Mouse (Mus musculus): ENCODE measurements at regions not wholly inside any gene's neighbourhood (a gene's known extent, or its start where the extent isn't known, plus 50 kb on each side); places are given as distances from the start of the nearest gene placed in this dataset.

GRCm38 (mm10) chr14:105632335-105632734, 264.3 kb downstream of the Spry2 start:
- no peak for DNase-seq (ENCODE audit: low spot score)

DNA sequence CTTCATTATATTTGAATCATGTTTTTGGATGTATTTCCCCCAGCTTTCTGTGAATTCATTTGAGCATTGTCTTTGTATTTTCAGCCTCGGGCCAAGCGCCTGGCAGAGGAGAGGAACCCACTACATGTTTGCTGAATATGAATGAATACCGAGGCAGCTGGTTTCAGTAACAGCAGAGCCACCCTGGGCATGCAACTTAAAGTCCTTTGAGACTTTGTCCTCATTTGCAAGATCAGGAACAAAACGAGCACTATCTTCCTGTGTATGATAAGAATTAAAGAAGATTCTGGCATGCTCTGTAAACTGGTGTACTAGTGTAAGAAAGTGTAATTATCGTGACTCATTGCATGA, 265.0 kb downstream of the Spry2 start:
- no peak for DNase-seq (ENCODE audit: low spot score)

- no peak for DNase-seq (ENCODE audit: low spot score)
Observed at GRCm38 (mm10) chr14:105630867-105631680, 265.5 kb downstream of the Spry2 start.

DNA sequence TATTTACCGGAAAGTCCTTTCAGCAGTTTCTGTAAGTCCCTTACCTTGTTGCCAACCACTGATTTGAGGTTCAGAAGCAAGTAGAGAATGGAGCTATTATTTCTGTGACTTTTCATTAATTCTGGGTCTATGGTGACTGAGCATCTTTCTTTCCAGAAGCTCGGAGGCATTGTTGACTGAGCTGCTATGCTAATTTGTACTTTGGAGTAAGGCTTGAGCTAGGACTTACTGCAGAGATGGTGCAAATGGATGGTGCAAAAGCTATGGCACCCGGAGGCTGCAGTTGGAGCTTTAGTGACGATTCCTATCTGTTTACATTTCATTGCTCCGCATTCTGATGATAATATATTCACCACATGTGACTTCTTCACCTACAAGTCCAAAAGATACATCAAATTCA, 266.2 kb downstream of the Spry2 start:
- DNase-seq (ENCODE audit: low spot score), result no peak

GRCm38 (mm10) chr14:105628673-105629072, 267.9 kb downstream of the Spry2 start:
- DNase-seq (ENCODE audit: low spot score), result no peak

DNA sequence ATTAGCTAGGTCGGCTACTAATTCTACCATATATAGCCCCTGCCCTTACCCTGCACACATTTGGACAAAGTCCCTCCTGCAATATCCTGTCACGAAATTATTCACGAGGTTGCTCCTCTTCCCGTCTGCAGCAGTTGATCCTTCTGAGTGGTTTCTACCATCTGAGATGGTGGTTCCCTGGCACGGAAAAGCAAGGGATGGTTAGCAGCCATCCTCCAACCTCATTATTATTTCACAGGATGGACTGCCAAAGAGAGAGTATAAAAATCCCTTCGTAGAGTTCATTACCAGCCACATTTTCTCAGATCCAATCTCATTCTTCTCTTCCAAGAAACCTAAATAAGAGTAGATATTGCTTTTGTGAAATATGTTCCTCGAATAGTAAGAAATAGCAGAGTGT, 272.2 kb downstream of the Spry2 start:
- no peak for DNase-seq (ENCODE audit: low spot score)

DNA sequence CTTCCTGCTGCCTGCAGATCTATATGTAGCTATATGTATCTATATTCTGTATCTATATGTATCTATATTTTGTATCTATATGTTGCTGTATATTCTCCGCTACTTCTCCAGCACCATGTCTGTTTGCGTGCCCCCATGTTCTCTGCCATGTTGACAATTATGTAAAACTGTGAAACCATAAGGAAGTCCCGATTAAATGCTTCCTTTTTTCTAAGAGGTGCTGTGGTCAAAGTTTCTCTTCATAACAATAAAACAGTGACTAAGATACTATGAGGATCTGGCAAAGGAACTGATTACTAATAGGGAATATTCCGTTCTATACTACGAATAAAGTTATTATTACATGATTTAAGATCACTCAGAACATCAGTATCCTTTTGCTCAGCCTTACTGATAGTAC, 274.5 kb downstream of the Spry2 start:
- DNase-seq (ENCODE audit: low spot score), result no peak

- no peak for DNase-seq (ENCODE audit: low spot score)
Observed at GRCm38 (mm10) chr14:105621124-105621523, 275.5 kb downstream of the Spry2 start.

- DNase-seq (ENCODE audit: low spot score), result no peak
Observed at GRCm38 (mm10) chr14:105619449-105619848, 277.2 kb downstream of the Spry2 start.

GRCm38 (mm10) chr14:105615766-105616165, 280.9 kb downstream of the Spry2 start:
- no peak for DNase-seq (ENCODE audit: low spot score)

DNA sequence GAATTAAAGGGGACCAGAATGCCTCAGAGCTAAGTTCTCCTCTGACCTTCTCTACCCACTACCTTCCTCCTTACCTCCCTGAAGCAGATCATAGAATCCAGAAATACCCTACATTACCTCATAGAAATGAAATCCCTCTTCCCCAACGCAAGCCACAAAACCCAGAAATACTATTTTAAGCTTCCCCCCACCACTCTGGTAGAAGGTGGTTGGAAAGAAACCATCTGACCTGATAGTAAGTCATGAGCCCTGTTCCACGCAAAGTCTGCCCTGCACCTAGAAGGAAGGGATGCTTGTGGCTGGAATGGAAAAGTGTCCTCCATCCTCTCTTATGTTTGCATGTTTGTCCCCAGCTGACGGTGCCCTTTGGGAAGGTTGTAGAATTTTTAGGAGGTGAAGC, 283.8 kb downstream of the Spry2 start:
- no peak for DNase-seq (ENCODE audit: low spot score)

DNA sequence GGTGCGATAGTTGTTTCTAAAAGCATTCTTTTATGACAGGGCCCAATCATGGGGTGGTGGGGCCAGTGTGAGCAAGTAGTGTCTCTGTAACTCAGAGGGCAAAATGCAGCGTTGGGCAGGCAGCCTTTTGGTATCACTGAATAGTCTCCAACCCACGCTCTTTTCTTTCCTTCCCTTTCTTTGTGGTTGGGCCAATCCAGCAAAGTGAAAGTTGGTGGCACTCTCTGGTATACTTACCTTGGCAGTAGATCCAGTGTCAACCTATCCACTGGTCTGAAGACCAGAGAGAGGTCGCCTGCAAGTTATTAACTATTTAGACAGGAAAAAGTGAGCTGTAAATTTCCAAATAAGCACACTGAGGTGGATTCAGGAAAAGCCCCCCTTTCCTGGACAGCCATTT, 287.8 kb downstream of the Spry2 start:
- DNase-seq (ENCODE audit: low spot score), result no peak

GRCm38 (mm10) chr14:105606551-105606950, 290.1 kb downstream of the Spry2 start:
- no peak for DNase-seq (ENCODE audit: low spot score)

- DNase-seq (ENCODE audit: low spot score), result no peak
Observed at GRCm38 (mm10) chr14:105604451-105604850, 292.2 kb downstream of the Spry2 start.

DNA sequence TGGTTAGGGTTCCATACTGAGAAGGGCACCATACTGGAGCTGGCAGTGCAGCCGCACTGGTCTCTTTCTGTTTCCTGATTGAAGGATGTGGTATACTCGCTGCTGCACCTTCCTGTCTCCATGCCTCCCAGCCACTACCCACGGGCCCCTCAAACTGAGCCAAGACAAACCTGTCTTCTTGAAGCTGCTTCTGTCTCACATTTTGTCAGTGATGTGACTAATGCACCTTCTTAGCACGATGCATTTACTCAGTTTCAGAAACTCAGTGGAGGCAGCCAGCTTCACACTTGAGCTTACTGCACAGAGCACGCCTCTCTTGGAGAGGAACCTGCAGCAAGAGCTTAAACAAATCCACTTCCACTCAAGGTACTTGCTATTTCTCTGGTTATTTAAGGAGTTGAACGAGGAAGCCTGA, 293.6 kb downstream of the Spry2 start:
- no peak for DNase-seq (ENCODE audit: low spot score)

GRCm38 (mm10) chr14:105599550-105600453, 296.8 kb downstream of the Spry2 start:
- DNase-seq (ENCODE audit: low spot score), result no peak

DNA sequence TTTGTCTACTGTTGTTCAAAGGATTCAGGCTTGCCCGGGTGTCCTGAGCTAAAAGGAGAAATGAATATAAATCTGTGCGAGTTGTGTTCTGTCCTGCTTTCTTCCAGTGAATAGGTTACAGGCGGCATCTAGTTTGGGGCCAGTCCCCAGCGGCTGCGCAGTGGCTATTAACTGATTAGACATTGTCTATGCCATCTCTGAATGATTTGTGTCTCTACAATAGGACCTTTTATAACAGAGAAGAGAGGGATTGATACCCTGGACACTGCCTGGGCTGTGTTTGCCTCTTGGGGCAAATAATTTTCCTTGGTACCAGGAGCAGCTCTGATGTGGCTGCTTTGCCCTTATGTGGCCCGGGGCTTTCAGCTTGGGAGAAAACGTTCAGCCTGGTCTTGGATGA, 306.9 kb downstream of the Spry2 start:
- no peak for DNase-seq (ENCODE audit: low spot score)

GRCm38 (mm10) chr14:105589261-105589660, 307.4 kb downstream of the Spry2 start:
- no peak for DNase-seq (ENCODE audit: low spot score)

DNA sequence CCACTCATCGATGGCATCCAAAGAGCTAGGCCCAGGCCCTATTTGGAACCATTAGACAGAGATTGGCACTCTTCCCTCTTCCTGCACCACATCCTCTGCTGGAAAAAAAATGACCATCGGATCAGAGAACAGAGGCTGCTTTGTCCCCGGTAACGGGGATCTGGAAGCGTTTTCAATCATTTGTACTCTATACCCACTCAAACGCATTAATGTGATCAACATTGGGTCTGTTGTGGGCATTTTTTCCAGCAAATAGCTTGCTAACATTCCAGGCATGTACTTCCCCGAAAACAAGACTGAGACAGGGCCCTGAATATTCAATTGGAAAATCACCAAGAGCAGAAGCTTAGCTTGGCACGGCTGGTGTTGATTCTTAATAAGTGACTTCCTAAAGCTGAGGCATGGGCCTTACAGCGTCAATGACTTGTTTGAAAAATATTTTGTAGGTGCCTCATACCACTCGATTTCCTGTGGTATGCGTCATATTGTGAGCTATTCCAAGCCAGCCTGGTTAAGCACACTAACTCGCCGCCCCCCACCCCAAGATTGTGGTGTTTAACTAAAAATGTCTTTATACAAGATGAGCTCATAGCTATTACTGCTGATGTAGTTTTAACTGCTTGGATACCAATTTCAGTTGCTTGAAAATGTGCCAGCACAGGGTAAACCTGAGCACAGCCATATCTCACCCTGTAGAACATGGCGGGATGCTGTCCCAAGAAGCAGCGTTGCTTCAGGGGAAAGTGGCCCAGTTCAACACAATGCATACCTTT, 308.0 kb downstream of the Spry2 start:
- no peak for DNase-seq (ENCODE audit: low spot score)

- DNase-seq (ENCODE audit: low spot score), result no peak
Observed at GRCm38 (mm10) chr14:105588029-105588390, 308.6 kb downstream of the Spry2 start.

- DNase-seq (ENCODE audit: low spot score), result no peak
Observed at GRCm38 (mm10) chr14:105584632-105585031, 312.0 kb downstream of the Spry2 start.

- no peak for DNase-seq (ENCODE audit: low spot score)
Observed at GRCm38 (mm10) chr14:105583497-105583896, 313.1 kb downstream of the Spry2 start.
